Mouse (Mus musculus) heart, adult 2 months (tissue): ENCODE measurements around the gene Dusp7. TPM values are rescaled to one million over a fixed set of nuclear protein-coding genes. Genes with fewer than 3 reads are reported as not detected.

Source experiments
- DNase-seq, 2 experiments: peaks; one replicate each; pipeline ENCODE4 v3.0.0; 2021
- H3K27ac ChIP-seq: fragments of 200-600 bp; 2 replicates; pipeline ENCODE4 v1.8.1; 2022
- H3K27me3 ChIP-seq: fragments of 200-500 bp; 2 replicates; pipeline ENCODE4 v1.6.1; 2012; ENCODE audit warnings: mild to moderate bottlenecking, low read length, inconsistent platforms, mixed read lengths; ENCODE audit not compliant: control insufficient read depth, insufficient read depth
- H3K36me3 ChIP-seq: fragments of 200-500 bp; 2 replicates; pipeline ENCODE4 v1.6.1; 2012; ENCODE audit warnings: low read length, inconsistent platforms; ENCODE audit not compliant: control insufficient read depth, insufficient read depth
- H3K4me1 ChIP-seq: fragments of 200-500 bp; 2 replicates; pipeline ENCODE4 v1.6.1; 2011; ENCODE audit warnings: low read length; ENCODE audit not compliant: control insufficient read depth, insufficient read depth
- H3K4me3 ChIP-seq: fragments of 200-600 bp; 2 replicates; pipeline ENCODE4 v1.8.1; 2022
- H3K79me2 ChIP-seq: fragments of 200-500 bp; replicated peaks from 2 replicates; pipeline ENCODE4 v1.6.1; 2012; ENCODE audit warnings: mild to moderate bottlenecking, inconsistent platforms, low read length, moderate library complexity, mixed read lengths; ENCODE audit not compliant: control insufficient read depth, insufficient read depth
- H3K9ac ChIP-seq: fragments of 200-500 bp; 2 replicates; pipeline ENCODE4 v1.6.1; 2012; ENCODE audit warnings: low read depth, mild to moderate bottlenecking, control low read depth, inconsistent platforms, low read length, mixed read lengths
- CTCF ChIP-seq: fragments of 200-600 bp; IDR thresholded peaks from 2 replicates; pipeline ENCODE4 v1.8.1; 2022; ENCODE audit warnings: antibody characterized with exemption, mild to moderate bottlenecking, moderate library complexity
- EP300 ChIP-seq: fragments of 200-500 bp; IDR thresholded peaks from 2 replicates; pipeline ENCODE4 v1.6.1; 2011; ENCODE audit warnings: low read depth, low read length, control low read depth; ENCODE audit not compliant: insufficient read depth
- POLR2A ChIP-seq: fragments of 200-500 bp; IDR thresholded peaks from 2 replicates; pipeline ENCODE4 v1.6.1; 2011; ENCODE audit warnings: mild to moderate bottlenecking, low read depth, low read length, control low read depth; ENCODE audit not compliant: insufficient read depth
- WGBS: fragments of 180-500 bp; shearing (Covaris S2); methylation state at CpG from one replicate; pipeline ENCODE4 v1.1.7; 2018; 5-methylcytosine and 5-hydroxymethylcytosine counted together
- intact Hi-C: fragments of 180-260 bp; cut with DNase I; formaldehyde crosslinking; loops from one replicate; pipeline ENCODE4 v1.15.1; 2025
- polyA plus RNA-seq: library from polyadenylated mRNA; depleted of rRNA; stranded (reverse); fragments of >200 nt; gene quantifications from 2 replicates; pipeline ENCODE4 v1.2.3, GENCODE M21; 2012
- total RNA-seq, 2 experiments: library from RNA; stranded (reverse); gene quantifications; 2 replicates each; pipeline ENCODE4 v1.2.3; 2021

Gene Dusp7
- total and polyA plus RNA-seq, 3 experiments, result 47.6 to 102 (median 64.9) TPM

DNA sequence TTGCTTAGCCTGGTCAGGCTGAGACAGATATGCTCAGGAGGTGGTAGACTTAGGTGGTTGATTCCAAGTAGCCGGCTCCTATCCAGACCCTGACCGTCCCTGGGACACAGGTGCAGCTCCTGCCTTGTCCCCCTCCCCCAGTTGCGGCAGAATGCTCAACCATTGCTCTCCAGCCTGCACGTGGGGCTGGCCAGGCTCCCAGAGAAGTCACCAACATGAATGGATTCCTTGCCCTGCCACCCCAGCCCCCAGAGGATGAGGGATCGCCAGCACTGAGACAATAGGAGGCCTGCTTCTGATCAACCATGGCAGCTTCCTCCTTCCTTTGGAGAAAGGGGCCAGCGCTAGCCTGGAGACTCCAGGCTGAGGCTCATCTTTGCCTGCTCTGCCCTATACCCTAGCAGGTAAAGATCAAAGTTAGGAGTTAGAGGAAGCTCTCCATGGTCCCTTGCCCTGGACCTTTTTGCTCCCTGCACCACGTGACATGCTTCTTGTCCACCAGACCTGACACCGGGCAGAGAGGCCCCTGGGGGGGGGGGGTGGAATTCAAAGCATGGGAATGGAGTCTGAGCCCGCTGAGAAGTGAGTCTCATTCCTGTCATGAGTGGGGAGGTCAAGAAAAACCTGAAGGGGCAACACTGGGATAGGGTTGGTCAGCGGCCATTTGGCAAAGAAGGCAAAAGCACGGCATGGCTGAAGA, 24.5 kb downstream of the Dusp7 start:
- whole genome bisulfite sequencing, result 55% methylated on average over 11 of the region's 11 CpGs
- no peak for DNase-seq
- intact Hi-C loops, result no loop called here
- H3K36me3 ChIP-seq, result no peaks in the 10 kb centered on the region
- no peaks in the 10 kb centered on the region for H3K79me2 ChIP-seq
- H3K27me3 ChIP-seq, result no peaks in the 10 kb centered on the region
- H3K4me3 ChIP-seq, result no peak overlapping the region
- H3K4me1 ChIP-seq, result peaks cover 13% of the 10 kb centered on the region
- no peak overlapping the region for H3K27ac ChIP-seq
- TF ChIP-seq CTCF (no peak), POLR2A (no peak), EP300 (no peak)
- no peak overlapping the region for H3K9ac ChIP-seq

- no peaks in the 10 kb centered on the region for H3K79me2 ChIP-seq
- no peaks in the 10 kb centered on the region for H3K36me3 ChIP-seq
- H3K27ac ChIP-seq, result no peak overlapping the region
- DNase-seq, result no peak
- no peaks in the 10 kb centered on the region for H3K27me3 ChIP-seq
- TF ChIP-seq EP300 (no peak), CTCF (no peak), POLR2A (no peak)
- peaks cover 14% of the 10 kb centered on the region for H3K4me1 ChIP-seq
- no peak overlapping the region for H3K9ac ChIP-seq
- no peak overlapping the region for H3K4me3 ChIP-seq
- intact Hi-C loops, result no loop called here
- WGBS, result 74% methylated on average over 8 of the region's 8 CpGs
These were observed 25.1 kb downstream of the Dusp7 start for GRCm38 (mm10) chr9:106393548-106393947.

GRCm38 (mm10) chr9:106394649-106395602, 26.5 kb downstream of the Dusp7 start:
- 65% methylated on average over 11 of the region's 11 CpGs for WGBS
- H3K27ac ChIP-seq, result no peak overlapping the region
- no peak overlapping the region for H3K4me3 ChIP-seq
- intact Hi-C loops, result no loop called here
- peaks cover 18% of the 10 kb centered on the region for H3K4me1 ChIP-seq
- H3K36me3 ChIP-seq, result no peaks in the 10 kb centered on the region
- H3K79me2 ChIP-seq, result no peaks in the 10 kb centered on the region
- H3K9ac ChIP-seq, result no peak overlapping the region
- TF ChIP-seq EP300 (no peak), POLR2A (no peak), CTCF (peak; percentile 67)
- DNase-seq, result no peak
- H3K27me3 ChIP-seq, result no peaks in the 10 kb centered on the region

GRCm38 (mm10) chr9:106397733-106398132, 29.3 kb downstream of the Dusp7 start:
- no peaks in the 10 kb centered on the region for H3K36me3 ChIP-seq
- no peak overlapping the region for H3K4me3 ChIP-seq
- peak overlapping the region; percentile 56 for H3K27ac ChIP-seq
- no peak for DNase-seq
- peaks cover 24% of the 10 kb centered on the region for H3K4me1 ChIP-seq
- H3K79me2 ChIP-seq, result no peaks in the 10 kb centered on the region
- H3K9ac ChIP-seq, result no peak overlapping the region
- intact Hi-C loops, result no loop called here
- TF ChIP-seq EP300 (no peak), CTCF (no peak), POLR2A (no peak)
- WGBS, result 33% methylated on average over 4 of the region's 4 CpGs
- H3K27me3 ChIP-seq, result no peaks in the 10 kb centered on the region

GRCm38 (mm10) chr9:106398667-106399311, 30.4 kb downstream of the Dusp7 start:
- Histone ChIP-seq H3K36me3 (no peaks in the 10 kb centered on the region), H3K27me3 (no peaks in the 10 kb centered on the region), H3K9ac (no peak overlapping the region), H3K4me3 (no peak overlapping the region), H3K4me1 (peaks cover 23% of the 10 kb centered on the region), H3K79me2 (no peaks in the 10 kb centered on the region), H3K27ac (no peak overlapping the region)
- intact Hi-C loops, result no loop called here
- DNase-seq, result no peak
- 64% methylated on average over 9 of the region's 9 CpGs for WGBS
- TF ChIP-seq CTCF, result no peak

- TF ChIP-seq POLR2A, result no peak
- TF ChIP-seq EP300, result no peak
- no peak for TF ChIP-seq CTCF
- Histone ChIP-seq H3K9ac (no peak overlapping the region), H3K79me2 (no peaks in the 10 kb centered on the region), H3K27me3 (no peaks in the 10 kb centered on the region), H3K36me3 (no peaks in the 10 kb centered on the region), H3K27ac (no peak overlapping the region), H3K4me3 (no peak overlapping the region), H3K4me1 (peaks cover 20% of the 10 kb centered on the region)
- 86% methylated on average over 3 of the region's 3 CpGs for WGBS
- DNase-seq, result no peak
- intact Hi-C loops, result no loop called here
These were observed 31.4 kb downstream of the Dusp7 start for GRCm38 (mm10) chr9:106399808-106400207.
